Mouse (Mus musculus) 3134 (cell line): ENCODE data around the gene Cmas.

Experiments used
- DNase-seq: peaks from one replicate; pipeline ENCODE4 v3.0.0-alpha.2; 2011; ENCODE audit warnings: low spot score; ENCODE audit not compliant: insufficient read length; ENCODE audit errors: extremely low read depth

Gene Cmas

GRCm38 (mm10) chr6:142823008-142823787 lies 66.7 kb downstream of the Cmas start:
- no peak for DNase-seq
